Mouse (Mus musculus) ZHBTc4 (cell line): Measurements from ENCODE around the gene Antxr1.

ENCODE experiments used
- DNase-seq: peaks from one replicate; pipeline ENCODE4 v3.0.0-alpha.2; 2011; ENCODE audit warnings: low read depth, low spot score

Antxr1 gene

DNA sequence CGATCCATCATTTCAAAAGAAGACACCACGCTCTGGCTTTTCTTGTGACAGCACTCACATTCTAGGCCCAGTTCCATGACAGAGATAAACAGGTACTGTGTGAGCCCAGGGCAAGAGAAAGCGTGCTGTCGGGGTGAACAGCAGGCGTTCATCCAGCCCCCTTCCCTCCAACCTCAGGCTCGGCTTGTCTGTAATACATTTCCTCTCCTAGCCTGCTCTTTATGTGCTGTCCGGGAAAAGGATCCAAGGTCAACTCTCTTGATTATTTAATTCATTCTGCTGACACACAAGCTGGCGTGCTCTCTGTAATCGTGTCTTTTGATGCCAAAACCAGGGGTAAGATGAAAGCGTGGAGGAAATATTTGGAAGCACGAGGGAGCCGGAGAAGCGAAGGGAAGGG, 192.0 kb downstream of the Antxr1 start:
- DNase-seq = no peak

DNA sequence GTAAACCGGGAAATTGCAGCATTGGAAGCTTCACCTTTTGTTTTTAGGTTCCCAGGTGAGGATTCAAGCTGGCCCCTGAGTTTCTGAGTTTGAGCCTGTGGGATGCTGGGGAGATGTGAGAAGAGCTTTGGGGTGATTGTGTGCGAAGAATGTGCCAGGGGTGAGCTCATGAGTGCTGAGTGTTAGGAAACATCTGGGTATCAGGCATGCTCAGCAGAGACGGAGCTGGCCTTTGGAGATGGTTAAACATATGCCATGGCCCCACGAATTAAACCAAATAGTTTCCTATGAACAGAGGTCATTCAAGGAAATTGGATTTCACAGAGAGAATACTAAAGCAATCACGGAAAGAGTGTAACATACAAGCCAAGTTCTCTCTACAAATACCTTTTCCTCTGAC, 193.4 kb downstream of the Antxr1 start:
- DNase-seq = no peak

DNA sequence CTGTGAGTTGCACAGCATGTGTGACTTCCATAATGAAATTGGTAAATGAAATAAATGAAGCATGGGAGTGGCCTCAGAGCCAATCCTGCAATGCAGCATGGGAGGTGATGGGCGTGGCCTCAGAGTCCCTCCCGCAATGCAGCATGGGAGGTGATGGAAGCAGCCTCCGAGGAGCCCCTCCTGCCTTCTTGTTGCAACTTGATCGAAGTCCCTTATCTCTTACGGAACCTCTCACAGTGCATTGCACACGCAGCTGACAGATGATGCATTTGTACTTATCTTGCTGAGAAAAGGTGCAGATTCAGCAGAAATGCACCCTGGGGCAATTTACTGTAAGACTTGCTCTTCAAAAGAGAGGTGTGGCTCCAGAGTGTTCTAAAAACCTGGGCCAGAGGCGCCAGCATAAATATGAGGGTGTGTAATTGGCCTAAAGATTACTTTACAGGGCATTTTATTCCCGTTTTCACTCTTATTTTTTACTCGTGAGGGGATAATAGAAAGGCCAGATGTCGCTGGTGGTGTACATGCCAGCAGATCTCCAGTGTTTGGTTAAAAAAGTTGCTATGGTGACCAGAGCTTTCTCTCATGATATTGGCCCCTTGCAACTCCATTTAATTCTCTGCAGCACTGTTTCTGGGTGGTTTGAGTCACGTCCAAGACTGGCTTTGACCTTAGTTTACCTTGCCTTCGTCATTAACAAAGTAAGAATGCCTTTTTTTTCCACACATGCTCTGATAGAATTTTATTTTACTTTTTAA, 195.6 kb downstream of the Antxr1 start:
- no peak for DNase-seq

DNA sequence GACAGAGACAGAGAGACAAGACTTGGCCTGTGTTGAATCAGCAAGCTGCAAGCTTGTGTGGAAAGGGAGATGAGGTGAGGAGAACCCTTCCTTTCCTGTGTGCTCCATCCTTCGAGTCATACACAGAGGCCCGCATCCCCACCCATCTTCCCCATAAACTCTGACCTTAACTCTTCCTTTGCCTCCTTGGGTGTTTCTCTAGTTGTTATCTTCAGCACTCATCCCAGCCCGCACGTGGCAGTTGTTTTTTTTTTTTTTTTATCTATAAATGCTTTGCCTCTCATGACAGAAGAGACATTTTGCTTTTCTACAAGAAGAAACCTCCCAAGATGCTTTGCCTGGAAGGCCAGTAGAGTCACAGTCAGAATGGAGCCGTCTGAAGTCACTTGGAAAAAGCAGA, 197.1 kb downstream of the Antxr1 start:
- DNase-seq = no peak

DNA sequence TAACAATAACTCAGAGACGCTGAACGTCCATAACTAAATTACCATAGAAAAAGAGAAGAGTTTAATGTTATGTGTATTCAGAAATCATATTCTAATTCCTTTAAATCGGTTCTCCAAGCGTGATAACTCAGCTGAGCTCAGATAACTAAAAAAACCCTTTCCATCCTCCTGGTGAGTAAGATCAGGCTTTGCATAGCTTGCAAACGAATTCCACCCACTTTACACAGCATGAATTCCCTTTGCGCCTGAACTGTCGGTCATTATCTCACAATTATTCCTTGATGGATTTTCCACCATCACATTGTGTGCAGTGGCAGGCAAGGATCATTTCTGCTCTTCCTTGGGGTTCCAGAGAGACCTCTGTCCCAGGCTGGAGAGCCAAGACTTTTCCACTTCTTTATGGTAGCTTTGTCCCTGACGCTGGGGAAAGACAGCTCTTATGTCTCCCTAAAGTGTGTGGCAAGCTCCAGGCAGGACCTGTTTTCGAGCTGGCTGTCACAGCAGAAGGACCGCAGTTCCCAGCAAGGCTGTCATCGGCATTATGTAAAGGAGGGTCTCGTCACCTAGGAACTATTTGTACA, 201.6 kb downstream of the Antxr1 start:
- no peak for DNase-seq

DNA sequence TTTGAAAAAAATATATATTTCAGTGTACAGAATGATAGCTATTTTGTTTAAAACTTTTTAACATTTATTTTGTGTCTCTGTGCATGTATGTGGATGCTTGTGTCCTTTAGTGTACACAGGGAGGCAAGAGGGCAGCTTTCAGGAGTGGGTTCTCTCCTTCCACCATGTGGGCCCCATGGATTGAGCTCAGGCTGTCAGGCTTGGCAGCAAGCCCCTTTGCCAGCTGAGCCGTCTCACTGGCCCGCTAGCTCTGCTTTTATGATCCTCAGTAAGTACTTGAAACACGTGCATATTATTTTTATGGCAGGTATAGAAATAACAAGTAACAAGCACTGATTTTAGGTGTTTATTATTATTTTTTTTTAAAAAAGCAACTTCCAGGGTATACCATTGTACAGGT, 202.1 kb downstream of the Antxr1 start:
- DNase-seq = no peak

DNA sequence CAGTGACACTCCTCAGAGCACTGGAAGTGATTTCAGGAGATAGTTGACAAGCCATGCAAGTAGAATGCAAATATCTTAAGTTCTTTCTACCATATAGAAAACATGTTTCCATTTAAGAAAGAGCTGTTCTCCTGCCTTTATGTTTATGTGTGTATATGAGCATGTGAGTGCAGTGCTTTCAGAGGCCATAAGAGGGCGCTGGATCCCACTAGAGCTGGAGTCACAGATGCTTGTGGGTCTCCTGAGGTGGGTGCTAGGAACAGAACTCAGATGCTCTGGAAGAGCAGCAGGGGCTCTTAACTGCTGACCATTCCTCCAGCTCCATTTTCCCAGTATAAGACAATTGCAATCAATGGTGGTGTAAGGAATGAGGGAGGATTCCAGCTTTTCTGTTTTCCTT, 204.5 kb downstream of the Antxr1 start:
- peak; percentile 28 for DNase-seq

DNA sequence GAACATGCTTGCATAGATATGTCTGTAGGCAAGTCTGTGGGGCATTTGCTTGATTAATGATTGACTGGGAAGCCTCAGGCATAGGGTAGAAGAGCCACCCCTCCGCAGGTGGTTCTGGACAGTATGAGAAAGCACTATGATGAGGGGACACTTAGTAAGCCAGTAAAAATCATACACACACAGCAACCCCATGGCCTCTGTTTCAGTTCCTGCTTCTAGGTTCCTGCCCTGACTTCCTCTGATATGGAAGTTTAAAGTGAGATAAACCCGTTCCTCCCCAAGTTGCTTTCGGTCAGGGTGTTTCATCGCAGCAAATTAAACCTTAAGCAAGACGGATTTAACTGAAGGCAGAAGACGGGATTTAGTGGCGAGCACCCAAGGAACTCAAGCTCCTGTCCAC, 205.0 kb downstream of the Antxr1 start:
- DNase-seq = no peak

DNA sequence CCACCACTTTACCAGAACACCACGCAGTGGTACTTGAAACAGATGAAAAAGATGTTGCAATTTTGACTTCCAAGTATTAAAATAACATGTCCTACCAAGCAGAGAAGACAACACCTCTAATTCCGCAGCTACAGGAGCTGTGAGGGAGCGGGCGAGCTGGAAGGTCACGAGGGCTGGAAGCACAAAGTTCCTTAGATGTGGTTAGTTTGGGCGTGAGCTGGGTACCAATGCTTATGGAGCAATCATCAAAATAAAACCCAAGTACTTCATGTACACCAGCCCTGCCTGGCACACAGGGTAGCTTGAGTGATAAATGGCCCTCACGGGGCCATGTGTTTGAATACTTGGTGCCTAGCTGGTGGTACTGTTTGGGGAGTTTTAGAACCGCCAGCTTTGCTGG, 205.8 kb downstream of the Antxr1 start:
- no peak for DNase-seq

DNA sequence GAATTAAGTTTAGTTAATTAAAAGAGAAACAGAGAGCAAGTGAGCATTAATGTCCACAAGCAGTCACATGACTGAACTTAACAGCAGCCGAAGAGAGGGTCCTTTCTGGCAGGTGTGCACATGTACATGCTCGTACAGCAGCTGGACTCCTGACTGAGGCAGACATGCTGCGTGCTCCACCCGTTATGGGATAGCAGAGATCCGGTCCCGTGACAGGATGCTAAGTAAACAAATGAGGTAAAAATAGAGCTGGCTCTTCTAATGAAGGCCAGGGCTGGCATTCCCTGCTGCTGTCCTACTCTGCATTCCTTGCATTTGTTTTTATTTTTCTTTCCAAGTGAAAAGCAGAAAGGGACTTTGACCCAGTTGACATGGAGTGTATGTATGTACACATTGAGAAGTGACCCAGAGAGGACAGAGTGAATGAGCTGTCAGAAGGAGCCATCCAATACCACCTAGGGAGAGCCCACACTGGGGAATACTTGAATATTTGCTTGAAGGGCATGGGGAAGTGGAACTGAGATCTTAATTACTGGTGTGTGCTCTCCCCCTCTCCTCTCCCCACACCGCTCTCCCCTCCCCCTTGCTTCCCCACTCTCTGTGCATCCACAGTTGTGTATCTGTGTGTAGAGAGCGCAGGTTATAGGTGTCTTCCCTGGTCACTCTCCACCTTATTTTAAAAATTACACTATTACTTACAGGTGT, 208.4 kb downstream of the Antxr1 start:
- DNase-seq = no peak

DNA sequence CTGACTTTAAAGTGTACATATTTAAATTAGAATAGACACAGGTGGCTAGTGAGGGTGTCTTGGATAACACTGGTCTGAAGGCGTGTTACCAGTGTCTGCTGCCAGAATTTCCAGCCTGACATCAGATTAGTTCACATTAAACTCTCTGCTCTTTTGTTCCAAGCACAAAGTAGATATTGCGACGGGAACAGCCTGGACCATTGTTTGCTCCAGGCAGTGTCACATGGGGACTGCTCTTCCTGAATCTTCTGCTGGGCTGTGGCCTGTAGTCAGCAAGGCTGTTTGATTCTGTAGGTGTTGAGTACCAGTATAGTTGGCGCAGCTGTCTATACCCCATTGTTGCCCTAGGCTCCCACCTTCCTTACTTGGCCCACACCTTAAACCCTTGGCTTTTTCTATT, 211.6 kb downstream of the Antxr1 start:
- peak; percentile 34 for DNase-seq

DNA sequence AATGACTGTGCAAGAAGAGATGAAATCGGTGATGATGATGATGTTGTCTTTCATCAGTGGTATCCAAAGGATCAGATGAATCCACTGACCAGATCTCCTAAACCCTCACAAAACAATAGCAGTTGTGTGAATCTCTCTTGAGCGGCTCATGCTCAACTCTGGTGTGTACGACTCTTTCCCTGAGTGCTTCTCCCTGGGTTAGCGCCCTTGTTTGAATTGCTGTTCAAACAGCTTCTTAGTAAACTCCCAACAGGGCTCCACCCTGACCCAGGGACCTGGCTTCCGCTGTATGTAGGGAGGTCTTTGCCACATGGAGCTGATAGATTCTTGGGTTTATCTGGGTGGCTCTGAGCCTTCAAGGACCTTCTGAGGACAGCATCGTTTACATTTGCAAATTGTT, 212.2 kb downstream of the Antxr1 start:
- peak; percentile 41 for DNase-seq

DNA sequence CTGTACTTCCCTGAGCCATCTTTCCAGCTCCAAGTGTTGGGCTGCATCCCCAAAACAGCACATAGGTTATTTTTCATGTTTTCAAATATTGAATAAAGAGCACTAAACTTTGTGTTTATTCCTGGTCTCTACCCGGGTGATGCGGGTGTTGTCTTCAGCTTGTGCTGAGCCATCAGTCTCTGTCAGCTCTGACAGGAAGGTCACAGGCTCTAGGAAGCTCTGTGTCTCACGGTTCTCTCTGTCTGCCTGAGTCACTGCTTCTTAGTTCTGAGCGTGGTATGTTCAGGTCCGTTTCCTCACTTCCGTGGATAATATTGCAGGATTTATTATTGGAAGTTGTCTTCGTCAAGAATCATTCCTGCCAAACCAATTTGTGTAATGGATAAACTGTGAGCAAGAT, 213.7 kb downstream of the Antxr1 start:
- no peak for DNase-seq

DNA sequence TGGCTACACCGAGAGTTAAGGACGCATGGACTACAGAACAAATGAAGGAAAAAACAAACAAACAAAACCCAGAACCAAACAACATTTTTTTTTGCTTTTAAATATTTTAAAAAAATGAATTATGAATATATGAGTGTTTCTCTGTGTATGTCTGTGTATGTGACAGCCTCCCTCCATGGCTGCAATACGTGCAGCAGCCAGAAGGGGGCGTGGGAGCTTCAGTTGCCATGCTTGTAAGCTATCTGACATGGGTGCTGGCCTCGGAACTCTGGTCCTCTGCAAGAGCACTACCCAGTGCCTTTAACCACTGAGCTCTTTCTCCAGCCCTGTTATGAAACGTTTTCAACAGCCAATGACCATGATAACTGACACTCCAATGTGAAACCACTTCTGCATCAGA, 215.0 kb downstream of the Antxr1 start:
- peak; percentile 82 for DNase-seq

DNA sequence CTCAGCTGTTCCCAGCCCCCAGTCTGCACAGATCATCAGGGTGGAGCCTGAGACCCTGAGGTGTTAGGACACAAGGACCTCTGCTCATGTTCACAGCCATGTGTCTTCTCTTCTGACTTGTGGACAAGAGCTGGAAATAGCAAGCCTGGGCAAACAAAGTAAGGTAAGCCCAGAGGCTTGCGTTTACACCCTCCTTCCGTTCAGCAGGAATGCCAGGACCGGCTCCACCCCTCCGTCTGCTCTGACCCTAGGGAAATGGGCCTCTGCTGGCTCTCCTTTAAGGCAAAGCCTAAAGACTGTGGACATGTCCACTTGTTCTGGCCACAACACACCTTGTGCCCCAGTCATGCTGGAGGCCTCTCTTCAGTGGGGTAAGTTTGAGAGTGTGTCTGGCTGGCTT, 215.6 kb downstream of the Antxr1 start:
- DNase-seq = no peak

DNA sequence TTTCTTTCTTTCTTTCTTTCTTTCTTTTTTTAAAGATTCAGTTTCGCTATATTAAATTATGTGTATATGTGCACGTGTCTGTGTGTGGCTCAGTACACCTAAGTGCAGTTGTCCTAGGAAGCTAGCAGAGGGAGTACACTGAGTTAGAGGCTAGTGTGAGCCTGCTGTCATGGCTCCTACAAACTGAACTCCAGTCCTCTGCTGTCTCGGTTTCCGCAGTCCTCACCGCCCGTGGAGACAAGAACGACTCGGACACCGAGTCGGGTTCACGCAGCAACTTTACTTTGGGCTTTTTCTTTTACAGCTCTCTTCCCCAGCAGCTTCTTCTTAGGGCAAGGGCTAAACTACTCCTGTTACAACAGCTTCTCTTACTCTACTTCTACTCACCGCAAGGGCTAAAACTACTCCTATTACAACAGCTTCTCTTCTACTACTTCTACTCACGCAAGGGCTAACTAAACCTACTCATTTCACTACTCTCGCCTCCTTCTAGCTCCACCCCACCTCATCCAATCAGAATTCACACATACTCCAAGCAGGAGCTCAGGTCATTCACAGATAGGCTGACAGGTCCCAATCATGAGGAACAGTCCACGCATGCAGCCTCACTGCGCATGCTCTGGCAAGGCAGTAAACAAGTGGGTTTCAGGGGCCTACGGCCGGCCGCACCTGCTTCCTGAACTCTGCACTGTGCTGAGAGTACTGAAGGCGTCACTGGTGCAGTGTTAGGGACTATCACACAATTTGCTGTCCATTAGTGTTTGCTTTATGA, 216.4 kb downstream of the Antxr1 start:
- DNase-seq = peak; percentile 86

DNA sequence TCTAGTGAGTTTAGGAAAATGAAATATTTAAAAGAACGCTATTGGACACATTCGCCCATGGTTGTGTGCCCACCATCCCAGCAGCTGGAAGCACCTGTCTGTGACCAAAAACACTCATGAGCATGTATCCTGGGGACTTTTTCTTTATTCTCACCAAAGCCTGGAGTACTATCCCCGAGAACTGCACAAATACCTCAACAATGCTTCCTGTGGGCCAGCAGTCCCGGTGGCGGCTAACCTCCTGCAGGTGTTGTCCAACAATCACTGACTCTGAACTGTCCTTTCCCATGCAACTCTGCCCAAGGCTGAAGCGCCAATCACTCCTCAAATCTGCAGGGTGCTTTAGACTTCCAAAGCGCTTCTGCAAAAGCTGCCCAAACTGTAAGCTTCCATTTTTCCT, 219.0 kb downstream of the Antxr1 start:
- no peak for DNase-seq

DNA sequence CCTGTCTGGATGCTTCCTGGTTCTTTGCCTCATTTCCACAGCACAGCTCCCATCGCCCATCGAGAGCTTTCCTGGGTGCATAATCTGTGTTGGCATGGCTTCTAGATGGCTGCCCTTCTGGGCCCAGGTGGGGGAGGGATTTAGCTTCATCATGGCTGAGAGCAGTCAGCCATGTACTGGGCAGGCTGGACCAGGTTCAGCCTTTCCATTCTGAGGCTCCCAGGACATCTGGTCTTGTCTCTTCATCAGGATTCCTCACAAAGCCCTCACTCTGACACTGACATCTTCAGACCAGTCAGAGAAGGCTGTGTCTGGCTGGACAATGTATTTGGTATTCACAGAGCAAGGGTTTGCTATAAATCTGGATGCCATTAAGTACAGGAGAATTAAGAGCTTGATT, 219.6 kb downstream of the Antxr1 start:
- no peak for DNase-seq

DNA sequence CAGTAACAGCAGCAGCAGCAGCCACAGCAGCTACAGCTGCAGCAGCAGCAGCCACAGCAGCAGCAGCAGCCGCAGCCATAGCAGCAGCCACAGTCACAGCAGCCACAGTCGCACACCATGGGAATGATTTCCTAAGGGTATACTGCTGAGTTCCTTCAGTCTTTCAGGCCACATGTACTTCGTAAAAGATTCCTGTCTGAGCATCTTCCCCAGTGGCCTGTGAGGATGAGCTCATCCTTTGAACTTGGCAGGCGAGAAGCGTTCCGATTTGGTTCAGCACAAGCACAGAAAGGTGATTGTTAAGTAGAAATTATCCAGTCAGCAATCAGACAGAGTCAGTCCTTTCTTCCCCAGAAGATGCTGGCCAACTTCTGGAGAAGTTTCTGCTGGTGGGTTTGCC, 223.5 kb downstream of the Antxr1 start:
- DNase-seq = no peak

DNA sequence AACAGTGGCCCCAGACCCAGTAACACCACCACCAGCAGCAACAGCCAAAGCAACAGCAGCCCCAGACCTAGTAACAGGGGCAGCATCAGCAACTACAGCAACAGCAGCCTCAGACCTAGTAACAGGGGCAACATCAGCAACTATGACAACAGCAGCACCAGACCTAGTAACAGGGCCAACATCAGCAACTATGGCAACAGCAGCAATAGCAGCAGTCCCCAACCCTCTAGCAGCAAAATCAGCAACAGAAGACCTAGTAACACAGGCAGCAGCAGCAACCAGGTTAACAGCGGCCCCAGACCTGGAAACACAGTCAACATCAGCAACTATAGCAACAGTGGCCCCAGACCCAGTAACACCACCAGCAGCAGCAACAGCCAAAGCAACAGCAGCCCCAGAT, 224.1 kb downstream of the Antxr1 start:
- no peak for DNase-seq

DNA sequence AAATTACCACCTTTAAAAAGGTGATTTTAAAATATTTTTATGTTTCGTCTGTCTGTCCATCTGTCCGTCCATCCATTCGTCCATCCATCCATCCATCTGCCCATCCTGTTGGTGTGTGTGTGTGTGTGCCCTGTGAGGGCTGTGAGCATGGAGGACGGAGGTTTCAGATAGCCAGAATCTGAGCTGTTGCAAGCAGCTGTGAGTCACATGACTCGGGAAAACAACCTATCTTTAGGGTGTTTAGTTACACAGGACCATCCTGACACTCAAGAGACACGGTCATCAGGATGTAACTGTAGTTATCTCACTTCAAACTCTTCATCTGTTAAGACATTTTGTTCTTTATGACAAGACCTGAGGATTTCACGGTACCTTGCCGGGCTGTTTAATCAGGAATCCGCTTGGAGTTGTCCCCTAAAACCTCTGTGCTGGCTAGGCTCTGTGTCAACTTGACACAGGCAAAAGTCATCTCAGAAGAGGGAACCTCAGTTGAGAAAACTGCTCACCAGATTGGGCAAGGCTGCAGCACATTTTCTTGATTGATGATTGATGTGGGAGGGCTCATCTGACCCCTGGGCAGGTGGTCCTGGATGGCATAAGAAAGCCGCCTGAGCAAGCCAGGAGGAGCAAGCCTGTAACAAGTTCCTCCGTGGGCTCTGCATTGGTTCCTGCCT, 231.4 kb downstream of the Antxr1 start, which contains the start of gene D6Ertd527e:
TSS of gene D6Ertd527e (plus strand) at position 624 of the 674 bp plus-strand sequence.
- DNase-seq = no peak

DNA sequence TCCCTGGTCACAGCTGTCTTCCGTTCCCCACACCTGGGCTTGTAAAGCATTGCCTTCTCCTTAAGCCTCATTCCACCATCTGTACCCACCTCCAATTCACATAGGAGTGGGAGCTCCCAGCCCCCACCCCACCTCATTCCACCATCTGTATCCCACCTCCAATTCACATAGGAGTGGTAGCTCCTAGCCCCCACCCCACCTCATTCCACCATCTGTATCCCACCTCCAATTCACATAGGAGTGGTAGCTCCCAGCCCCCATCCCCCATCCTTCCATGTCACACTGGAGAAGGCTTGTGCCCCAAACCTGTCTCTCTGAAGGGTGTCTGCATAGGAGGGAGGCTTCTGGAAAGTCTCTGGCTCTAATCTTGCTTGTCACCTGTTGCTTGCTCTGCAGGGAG, 232.3 kb downstream of the Antxr1 start:
- no peak for DNase-seq
